Mouse (Mus musculus) neural tube, embryonic 14.5 days (tissue): ENCODE results near the gene Prr15. TPM values are rescaled to one million over a fixed set of nuclear protein-coding genes. Genes with fewer than 3 reads are reported as not detected.

Experiments used
- ATAC-seq: fragments of 200-750 bp; cut with Nextera tagmentation; 2 replicates; pipeline ENCODE4 v1.8.0; 2017; ENCODE audit warnings: low read depth, mild to moderate bottlenecking, moderate TSS enrichment, moderate library complexity
- H3K27ac ChIP-seq: fragments of 300-500 bp; sonication (generic); 2 replicates; pipeline ENCODE4 v1.5.1; 2014; ENCODE audit warnings: low read depth, mild to moderate bottlenecking, control low read depth, low read length, moderate library complexity, mixed read lengths
- H3K27me3 ChIP-seq: fragments of 300-500 bp; sonication (generic); 2 replicates; pipeline ENCODE4 v1.6.1; 2014; ENCODE audit warnings: low read length; ENCODE audit not compliant: control insufficient read depth, insufficient read depth
- H3K36me3 ChIP-seq: fragments of 300-500 bp; sonication (generic); 2 replicates; pipeline ENCODE4 v1.6.1; 2014; ENCODE audit warnings: low read length, mixed read lengths; ENCODE audit not compliant: control insufficient read depth, insufficient read depth
- H3K4me1 ChIP-seq: fragments of 300-500 bp; sonication (generic); 2 replicates; pipeline ENCODE4 v1.6.1; 2014; ENCODE audit warnings: low read length; ENCODE audit not compliant: control insufficient read depth, insufficient read depth
- H3K4me2 ChIP-seq: fragments of 300-500 bp; sonication (generic); 2 replicates; pipeline ENCODE4 v1.6.1; 2014; ENCODE audit warnings: mild to moderate bottlenecking, low read depth, low read length, control low read depth
- H3K4me3 ChIP-seq: fragments of 300-500 bp; sonication (generic); 2 replicates; pipeline ENCODE4 v1.5.1; 2014; ENCODE audit warnings: low read depth, low read length, control low read depth, mixed read lengths
- H3K9ac ChIP-seq: fragments of 300-500 bp; sonication (generic); replicated peaks from 2 replicates; pipeline ENCODE4 v1.6.1; 2014; ENCODE audit warnings: low read depth, mild to moderate bottlenecking, control low read depth, low read length, mixed read lengths
- H3K9me3 ChIP-seq: fragments of 300-500 bp; sonication (generic); 2 replicates; pipeline ENCODE4 v1.6.1; 2016; ENCODE audit warnings: low read length; ENCODE audit not compliant: control insufficient read depth
- WGBS: fragments of 180-500 bp; shearing (Covaris S2); extraction: QIAGEN DNeasy Blood & Tissue Kit; methylation state at CpG from one replicate; pipeline ENCODE4 v1.1.7; 2014; 5-methylcytosine and 5-hydroxymethylcytosine counted together
- polyA plus RNA-seq: library from polyadenylated mRNA; unstranded; fragments of >200 nt; fragmentation: Nextera tagmentation; extraction: Ambion mirVana; gene quantifications from 2 replicates; pipeline ENCODE4 v1.2.1, GENCODE M21; 2014

Prr15 gene
- polyA plus RNA-seq, 1 experiment from 2014 or later: 1.0 TPM

GRCm38 (mm10) chr6:54289774-54290500 is 35.7 kb upstream of the Prr15 start:
- 83% methylated on average over 10 of the region's 10 CpGs for WGBS
- ATAC-seq: no peak
- H3K4me1 ChIP-seq: no peaks in the 10 kb centered on the region
- H3K36me3 ChIP-seq: no peaks in the 10 kb centered on the region
- no peak overlapping the region for H3K27ac ChIP-seq
- H3K4me2 ChIP-seq: no peak overlapping the region
- no peak overlapping the region for H3K4me3 ChIP-seq
- H3K9ac ChIP-seq: no peak overlapping the region
- no peaks in the 10 kb centered on the region for H3K27me3 ChIP-seq
- no peaks in the 10 kb centered on the region for H3K9me3 ChIP-seq

DNA sequence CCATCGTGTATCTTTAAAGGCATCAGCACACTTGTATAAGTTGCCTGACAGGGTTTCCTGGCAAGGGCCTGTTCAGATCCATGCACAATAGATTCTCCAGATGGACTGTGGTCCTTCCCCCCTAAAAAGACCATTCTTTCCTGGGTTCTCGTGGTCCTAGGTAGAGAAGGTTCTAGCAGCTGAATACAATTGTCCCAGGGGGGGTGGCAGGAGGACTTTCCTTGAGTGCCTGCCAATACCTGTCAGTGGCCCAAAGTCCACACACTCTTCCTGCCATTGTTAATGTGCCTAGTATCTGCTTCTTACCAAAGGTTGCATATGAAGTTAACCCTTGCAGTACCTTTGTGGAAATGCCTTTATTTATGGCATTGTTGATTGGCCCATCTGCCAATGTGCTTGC is 28.4 kb upstream of the Prr15 start:
- H3K27me3 ChIP-seq: no peaks in the 10 kb centered on the region
- no peak for ATAC-seq
- no peaks in the 10 kb centered on the region for H3K9me3 ChIP-seq
- no peak overlapping the region for H3K4me2 ChIP-seq
- WGBS: 89% methylated on average over 2 of the region's 2 CpGs
- H3K4me3 ChIP-seq: no peak overlapping the region
- no peak overlapping the region for H3K9ac ChIP-seq
- no peaks in the 10 kb centered on the region for H3K36me3 ChIP-seq
- H3K27ac ChIP-seq: no peak overlapping the region
- H3K4me1 ChIP-seq: no peaks in the 10 kb centered on the region

DNA sequence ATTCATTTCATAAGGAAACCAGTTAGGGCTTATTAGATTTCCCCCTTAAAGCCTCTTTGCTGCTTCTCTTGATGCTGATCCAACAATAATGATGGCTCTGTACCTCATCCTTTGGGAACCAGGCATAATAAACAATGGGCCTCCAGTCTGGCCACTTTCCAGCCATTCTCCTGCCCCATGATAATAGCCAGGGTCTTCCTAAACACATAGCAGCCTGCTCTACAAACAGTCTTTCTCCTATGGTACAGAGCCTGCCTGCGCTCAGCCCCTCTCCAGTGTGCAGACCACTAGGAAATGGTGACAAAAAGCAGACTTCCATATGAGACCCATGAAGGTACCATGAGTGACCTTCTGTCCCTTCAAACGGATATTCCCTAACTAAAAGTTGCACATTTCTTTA is 26.2 kb upstream of the Prr15 start:
- no peaks in the 10 kb centered on the region for H3K36me3 ChIP-seq
- no peak overlapping the region for H3K4me2 ChIP-seq
- no peak overlapping the region for H3K9ac ChIP-seq
- no peaks in the 10 kb centered on the region for H3K27me3 ChIP-seq
- no peak overlapping the region for H3K27ac ChIP-seq
- H3K9me3 ChIP-seq: no peaks in the 10 kb centered on the region
- H3K4me1 ChIP-seq: no peaks in the 10 kb centered on the region
- WGBS: 74% methylated on average over 2 of the region's 2 CpGs
- no peak for ATAC-seq
- H3K4me3 ChIP-seq: no peak overlapping the region

- no peak overlapping the region for H3K9ac ChIP-seq
- 76% methylated on average over 1 of the region's 1 CpGs for WGBS
- no peak overlapping the region for H3K27ac ChIP-seq
- no peak overlapping the region for H3K4me2 ChIP-seq
- H3K36me3 ChIP-seq: no peaks in the 10 kb centered on the region
- H3K4me1 ChIP-seq: no peaks in the 10 kb centered on the region
- no peak for ATAC-seq
- no peaks in the 10 kb centered on the region for H3K9me3 ChIP-seq
- H3K27me3 ChIP-seq: no peaks in the 10 kb centered on the region
- no peak overlapping the region for H3K4me3 ChIP-seq
These were observed 19.9 kb upstream of the Prr15 start for GRCm38 (mm10) chr6:54305777-54306176.

GRCm38 (mm10) chr6:54313071-54313470 is 12.6 kb upstream of the Prr15 start:
- Histone ChIP-seq H3K27ac (no peak overlapping the region), H3K4me1 (no peaks in the 10 kb centered on the region), H3K4me2 (no peak overlapping the region), H3K27me3 (no peaks in the 10 kb centered on the region), H3K9me3 (no peaks in the 10 kb centered on the region), H3K9ac (no peak overlapping the region), H3K4me3 (no peak overlapping the region), H3K36me3 (no peaks in the 10 kb centered on the region)
- whole genome bisulfite sequencing: 87% methylated on average over 2 of the region's 2 CpGs
- no peak for ATAC-seq

DNA sequence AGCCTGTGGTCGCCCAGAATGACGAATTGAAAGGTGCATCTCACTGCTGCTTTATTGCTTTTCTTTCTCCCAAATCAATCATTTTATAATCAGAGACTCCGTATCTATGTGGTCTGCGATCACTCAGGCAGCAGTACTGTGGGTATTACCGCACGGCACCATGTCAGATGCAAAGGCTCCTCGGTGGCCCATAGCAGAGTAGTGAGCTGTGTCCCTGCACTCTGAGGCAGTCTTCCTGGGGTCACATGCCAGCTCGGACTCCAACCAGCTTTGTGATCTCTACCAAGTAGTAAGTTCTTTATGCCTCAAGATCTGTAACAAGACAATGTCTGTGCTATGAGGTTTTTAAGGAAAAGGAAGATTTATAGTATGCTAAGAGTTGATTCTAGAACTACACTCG is 7.0 kb upstream of the Prr15 start:
- no peaks in the 10 kb centered on the region for H3K36me3 ChIP-seq
- no peak overlapping the region for H3K4me3 ChIP-seq
- ATAC-seq: no peak
- no peak overlapping the region for H3K9ac ChIP-seq
- H3K27ac ChIP-seq: no peak overlapping the region
- WGBS: 77% methylated on average over 9 of the region's 9 CpGs
- H3K4me2 ChIP-seq: no peak overlapping the region
- no peaks in the 10 kb centered on the region for H3K9me3 ChIP-seq
- no peaks in the 10 kb centered on the region for H3K27me3 ChIP-seq
- H3K4me1 ChIP-seq: no peaks in the 10 kb centered on the region

DNA sequence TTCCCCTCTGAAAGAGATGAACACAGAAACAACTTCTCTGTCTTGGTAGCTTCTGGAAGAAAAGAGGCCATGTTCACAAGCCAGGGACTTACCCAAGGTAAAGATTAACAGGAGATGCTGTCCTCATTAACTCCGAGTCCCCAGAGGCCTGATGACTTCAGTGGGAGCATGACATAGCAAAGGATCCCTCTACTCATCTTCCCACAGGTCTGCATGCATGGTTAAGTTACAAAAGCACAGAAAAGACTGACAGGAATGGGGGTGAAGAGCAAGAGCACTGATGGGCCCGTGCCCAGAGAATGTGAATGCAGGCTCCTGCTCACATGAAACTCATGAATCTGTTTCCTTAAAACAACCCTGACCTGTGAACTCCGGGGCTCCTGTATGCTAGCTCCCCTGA is 6.4 kb upstream of the Prr15 start:
- WGBS: 83% methylated on average over 3 of the region's 3 CpGs
- H3K4me1 ChIP-seq: no peaks in the 10 kb centered on the region
- H3K4me3 ChIP-seq: no peak overlapping the region
- no peaks in the 10 kb centered on the region for H3K9me3 ChIP-seq
- ATAC-seq: no peak
- H3K9ac ChIP-seq: no peak overlapping the region
- no peak overlapping the region for H3K27ac ChIP-seq
- H3K36me3 ChIP-seq: no peaks in the 10 kb centered on the region
- H3K4me2 ChIP-seq: no peak overlapping the region
- 0 out of 2 replicates have a peak, but pooled peaks cover 3% of the 10 kb centered on the region for H3K27me3 ChIP-seq

- WGBS: 83% methylated on average over 1 of the region's 1 CpGs
- Histone ChIP-seq H3K36me3 (no peaks in the 10 kb centered on the region), H3K4me1 (no peaks in the 10 kb centered on the region), H3K9ac (no peak overlapping the region), H3K4me3 (no peak overlapping the region), H3K9me3 (no peaks in the 10 kb centered on the region), H3K27ac (no peak overlapping the region), H3K4me2 (no peak overlapping the region), H3K27me3 (0 out of 2 replicates have a peak, but pooled peaks cover 4% of the 10 kb centered on the region)
- no peak for ATAC-seq
These were observed 5.4 kb upstream of the Prr15 start for GRCm38 (mm10) chr6:54320236-54320635.

GRCm38 (mm10) chr6:54326671-54327625 is 1.3 kb downstream of the Prr15 start:
- Histone ChIP-seq H3K36me3 (no peaks in the 10 kb centered on the region), H3K4me3 (peak overlapping the region; percentile 41), H3K4me2 (peak overlapping the region; percentile 96), H3K27ac (no peak overlapping the region), H3K4me1 (peaks cover 16% of the 10 kb centered on the region), H3K9ac (peak overlapping the region; percentile 34; the same call in 1 of the 2 replicates), H3K27me3 (peaks cover 30% of the 10 kb centered on the region), H3K9me3 (no peaks in the 10 kb centered on the region)
- under 1% methylated on average over 53 of the region's 53 CpGs for WGBS
- ATAC-seq: peak; percentile 89
